Mouse (Mus musculus) olfactory bulb, adult 2 months (tissue): ENCODE results near the gene Itprip. TPM values are rescaled to one million over a fixed set of nuclear protein-coding genes. Genes with fewer than 3 reads are reported as not detected.
A peak's percentile ranks its signal among the peaks of the same experiment; 100 is the strongest.

ENCODE experiments used
- H3K27ac ChIP-seq: fragments of 200-500 bp; 2 replicates; pipeline ENCODE4 v1.5.1; 2012; ENCODE audit warnings: low read depth, low read length; ENCODE audit not compliant: insufficient read depth
- H3K4me1 ChIP-seq: fragments of 200-500 bp; 2 replicates; pipeline ENCODE4 v1.6.1; 2012; ENCODE audit warnings: low read length; ENCODE audit not compliant: control insufficient read depth, insufficient read depth
- H3K4me3 ChIP-seq: fragments of 200-500 bp; 2 replicates; pipeline ENCODE4 v1.5.1; 2012; ENCODE audit warnings: mild to moderate bottlenecking, low read depth, low read length, moderate library complexity; ENCODE audit not compliant: insufficient read depth
- CTCF ChIP-seq: fragments of 200-500 bp; IDR thresholded peaks from 2 replicates; pipeline ENCODE4 v1.5.1; 2012; ENCODE audit warnings: low read depth, mild to moderate bottlenecking, low read length, moderate library complexity; ENCODE audit not compliant: insufficient read depth
- POLR2A ChIP-seq: fragments of 200-500 bp; IDR thresholded peaks from 2 replicates; pipeline ENCODE4 v1.6.1; 2012; ENCODE audit warnings: mild to moderate bottlenecking, low read depth, low read length, moderate library complexity; ENCODE audit not compliant: insufficient read depth
- WGBS: fragments of 180-500 bp; shearing (Covaris S2); methylation state at CpG from one replicate; pipeline ENCODE4 v1.1.7; 2018; 5-methylcytosine and 5-hydroxymethylcytosine counted together
- polyA plus RNA-seq: library from polyadenylated mRNA; stranded (reverse); fragments of >200 nt; gene quantifications from 2 replicates; pipeline ENCODE4 v1.2.4, GENCODE M21; 2012; ENCODE audit warnings: low replicate concordance; ENCODE audit not compliant: missing spikeins, insufficient read depth, insufficient read length

The Itprip gene
- polyA plus RNA-seq, 1 experiment = not detected

GRCm38 (mm10) chr19:47891562-47892312 is 27.4 kb downstream of the Itprip start:
- no peak for TF ChIP-seq POLR2A
- TF ChIP-seq CTCF = no peak
- no peaks in the 10 kb centered on the region for H3K4me1 ChIP-seq
- no peak overlapping the region for H3K27ac ChIP-seq
- 86% methylated on average over 11 of the region's 11 CpGs for WGBS
- H3K4me3 ChIP-seq = no peak overlapping the region

- WGBS = 71% methylated on average over 10 of the region's 10 CpGs
- no peak for TF ChIP-seq POLR2A
- no peak for TF ChIP-seq CTCF
- Histone ChIP-seq H3K4me3 (no peak overlapping the region), H3K27ac (no peak overlapping the region), H3K4me1 (no peaks in the 10 kb centered on the region)
Measured at GRCm38 (mm10) chr19:47890489-47891130, 28.5 kb downstream of the Itprip start.

- WGBS = 95% methylated on average over 8 of the region's 8 CpGs
- Histone ChIP-seq H3K4me3 (no peak overlapping the region), H3K4me1 (no peaks in the 10 kb centered on the region), H3K27ac (no peak overlapping the region)
- TF ChIP-seq POLR2A (no peak), CTCF (no peak)
Measured at GRCm38 (mm10) chr19:47888037-47888436, 31.1 kb downstream of the Itprip start.

- no peak overlapping the region for H3K4me3 ChIP-seq
- H3K27ac ChIP-seq = no peak overlapping the region
- 92% methylated on average over 10 of the region's 10 CpGs for WGBS
- no peaks in the 10 kb centered on the region for H3K4me1 ChIP-seq
- peak; percentile 15; the same call in 1 of the 2 replicates for TF ChIP-seq POLR2A
- TF ChIP-seq CTCF = no peak; the same call in 1 of the 2 replicates
Measured at GRCm38 (mm10) chr19:47887417-47887816, 31.7 kb downstream of the Itprip start.

GRCm38 (mm10) chr19:47886617-47887016 is 32.5 kb downstream of the Itprip start:
- Histone ChIP-seq H3K4me3 (no peak overlapping the region), H3K4me1 (no peaks in the 10 kb centered on the region), H3K27ac (no peak overlapping the region)
- no peak for TF ChIP-seq CTCF
- no peak for TF ChIP-seq POLR2A
- 81% methylated on average over 7 of the region's 7 CpGs for WGBS

GRCm38 (mm10) chr19:47885886-47886285 is 33.2 kb downstream of the Itprip start:
- Histone ChIP-seq H3K4me1 (no peaks in the 10 kb centered on the region), H3K27ac (no peak overlapping the region), H3K4me3 (no peak overlapping the region)
- 90% methylated on average over 11 of the region's 11 CpGs for WGBS
- TF ChIP-seq POLR2A (no peak), CTCF (no peak)

GRCm38 (mm10) chr19:47885191-47885743 is 33.8 kb downstream of the Itprip start:
- 77% methylated on average over 7 of the region's 7 CpGs for WGBS
- no peaks in the 10 kb centered on the region for H3K4me1 ChIP-seq
- no peak overlapping the region for H3K4me3 ChIP-seq
- H3K27ac ChIP-seq = no peak overlapping the region
- TF ChIP-seq CTCF (no peak), POLR2A (no peak)

- H3K4me3 ChIP-seq = no peak overlapping the region
- TF ChIP-seq CTCF = no peak
- TF ChIP-seq POLR2A = no peak
- 88% methylated on average over 13 of the region's 13 CpGs for WGBS
- H3K4me1 ChIP-seq = no peaks in the 10 kb centered on the region
- no peak overlapping the region for H3K27ac ChIP-seq
Measured at GRCm38 (mm10) chr19:47884296-47885085, 34.6 kb downstream of the Itprip start.
